15 mouse cellular contexts compared by ENCODE assay signal in the genomic region with DNA sequence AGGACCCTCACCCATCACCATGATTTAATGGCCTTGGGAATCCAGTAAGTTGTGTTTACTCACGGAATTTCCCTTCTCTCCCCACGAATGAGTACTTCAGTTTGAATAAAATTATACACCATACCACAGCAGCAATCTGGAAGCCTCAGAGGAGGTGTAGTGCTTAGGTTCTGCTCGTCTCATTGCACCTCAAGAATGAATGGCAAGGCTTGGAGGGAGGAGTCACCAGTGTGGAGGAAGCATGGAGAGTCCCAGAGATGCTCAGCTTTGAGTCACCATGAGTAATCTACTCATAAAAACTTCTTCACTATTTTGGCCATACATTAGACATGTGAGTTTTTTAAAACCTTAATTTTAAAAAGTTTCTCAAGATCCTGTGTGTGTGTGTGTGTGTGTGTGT.
"Had no signal": no experiment of that assay in that cellular context is flagged by ENCODE, and none has a peak within 500 bp of the region (broad histone marks: within the 10 kb centered on the region; RNA-seq: fewer than 3 reads in every experiment).

No protein-coding gene starts in this region.

- DNase-seq: retina, postnatal 1 day; right cerebral cortex, adult 18-20 months; right cerebral cortex, postnatal 14 days; right cerebral cortex, postnatal 25 days; right cerebral cortex, postnatal 4 days; spleen, adult 18-20 months; thymus, adult 18-20 months; thymus, adult 2 months; thymus, postnatal 14 days; thymus, postnatal 25 days; thymus, postnatal 36 days had no signal

- H3K27me3 ChIP-seq: neural tube, embryonic 13.5 days; neural tube, embryonic 15.5 days; stomach, embryonic 15.5 days had no signal

- H3K4me3 ChIP-seq: neural tube, embryonic 13.5 days; neural tube, embryonic 15.5 days; stomach, embryonic 15.5 days had no signal

- H3K4me1 ChIP-seq: neural tube, embryonic 13.5 days; neural tube, embryonic 15.5 days; stomach, embryonic 15.5 days had no signal

- H3K9me3 ChIP-seq: neural tube, embryonic 13.5 days; neural tube, embryonic 15.5 days; stomach, embryonic 15.5 days had no signal

- H3K9ac ChIP-seq: neural tube, embryonic 13.5 days; neural tube, embryonic 15.5 days; stomach, embryonic 15.5 days had no signal

- H3K4me2 ChIP-seq: neural tube, embryonic 13.5 days; neural tube, embryonic 15.5 days; stomach, embryonic 15.5 days had no signal

- H3K36me3 ChIP-seq: neural tube, embryonic 13.5 days; neural tube, embryonic 15.5 days; stomach, embryonic 15.5 days had no signal

- H3K27ac ChIP-seq: neural tube, embryonic 13.5 days; neural tube, embryonic 15.5 days; stomach, embryonic 15.5 days; stomach, postnatal 0 days had no signal
